Mouse (Mus musculus): Measurements from ENCODE around the gene Kmt5b. TPM values are rescaled to one million over a fixed set of nuclear protein-coding genes. Genes with fewer than 3 reads are reported as not detected.

The Kmt5b gene
- polyA plus RNA-seq, 1 experiment from 2014 or later = 12.5 TPM

GRCm38 (mm10) chr19:3846676-3847604 lies 79.7 kb downstream of the Kmt5b start:
- WGBS (ENCODE audit: insufficient replicate concordance) = 73% methylated on average over 10 of the region's 10 CpGs
- Histone ChIP-seq H3K4me1 (peaks cover 19% of the 10 kb centered on the region), H3K4me2 (no peak overlapping the region), H3K36me3 (no peaks in the 10 kb centered on the region), H3K9me3 (replicated peaks) (no peaks in the 10 kb centered on the region), H3K4me3 (no peak overlapping the region), H3K9ac (no peak overlapping the region), H3K27me3 (replicated peaks) (no peaks in the 10 kb centered on the region), H3K27ac (no peak overlapping the region)
- no peak for ATAC-seq

GRCm38 (mm10) chr19:3847711-3848110 lies 80.5 kb downstream of the Kmt5b start:
- WGBS (ENCODE audit: insufficient replicate concordance) = 79% methylated on average over 5 of the region's 5 CpGs
- Histone ChIP-seq H3K36me3 (no peaks in the 10 kb centered on the region), H3K9ac (no peak overlapping the region), H3K27ac (no peak overlapping the region), H3K9me3 (replicated peaks) (no peaks in the 10 kb centered on the region), H3K27me3 (replicated peaks) (no peaks in the 10 kb centered on the region), H3K4me2 (no peak overlapping the region), H3K4me3 (no peak overlapping the region), H3K4me1 (peaks cover 25% of the 10 kb centered on the region)
- no peak for ATAC-seq

- Histone ChIP-seq H3K36me3 (no peaks in the 10 kb centered on the region), H3K9ac (no peak overlapping the region), H3K9me3 (replicated peaks) (no peaks in the 10 kb centered on the region), H3K27me3 (replicated peaks) (no peaks in the 10 kb centered on the region), H3K4me2 (no peak overlapping the region), H3K27ac (no peak overlapping the region), H3K4me3 (no peak overlapping the region), H3K4me1 (peaks cover 31% of the 10 kb centered on the region)
- ATAC-seq = no peak
- 74% methylated on average over 7 of the region's 7 CpGs for WGBS (ENCODE audit: insufficient replicate concordance)
Measured at GRCm38 (mm10) chr19:3848207-3848808, 81.1 kb downstream of the Kmt5b start.

- Histone ChIP-seq H3K4me3 (no peak overlapping the region), H3K27ac (no peak overlapping the region), H3K9ac (no peak overlapping the region), H3K36me3 (no peaks in the 10 kb centered on the region), H3K9me3 (replicated peaks) (no peaks in the 10 kb centered on the region), H3K4me1 (peaks cover 40% of the 10 kb centered on the region), H3K27me3 (replicated peaks) (no peaks in the 10 kb centered on the region), H3K4me2 (no peak overlapping the region)
- ATAC-seq = no peak
- 73% methylated on average over 2 of the region's 2 CpGs for WGBS (ENCODE audit: insufficient replicate concordance)
Measured at GRCm38 (mm10) chr19:3849251-3849650, 82.0 kb downstream of the Kmt5b start.

GRCm38 (mm10) chr19:3850076-3850475 lies 82.9 kb downstream of the Kmt5b start:
- Histone ChIP-seq H3K36me3 (no peaks in the 10 kb centered on the region), H3K9me3 (replicated peaks) (no peaks in the 10 kb centered on the region), H3K27ac (peak overlapping the region; percentile 75), H3K4me3 (no peak overlapping the region), H3K4me2 (no peak overlapping the region), H3K4me1 (peaks cover 45% of the 10 kb centered on the region), H3K27me3 (replicated peaks) (no peaks in the 10 kb centered on the region), H3K9ac (no peak overlapping the region)
- WGBS (ENCODE audit: insufficient replicate concordance) = 11% methylated on average over 5 of the region's 5 CpGs
- no peak for ATAC-seq

GRCm38 (mm10) chr19:3850847-3851469 lies 83.7 kb downstream of the Kmt5b start:
- H3K9me3 ChIP-seq (replicated peaks) = no peaks in the 10 kb centered on the region
- no peaks in the 10 kb centered on the region for H3K27me3 ChIP-seq (replicated peaks)
- H3K27ac ChIP-seq = peak overlapping the region; percentile 75
- H3K4me3 ChIP-seq = peak overlapping the region; percentile 73
- H3K36me3 ChIP-seq = no peaks in the 10 kb centered on the region
- H3K4me2 ChIP-seq = peak overlapping the region; percentile 93
- peak overlapping the region; percentile 67 for H3K9ac ChIP-seq
- peaks cover 53% of the 10 kb centered on the region for H3K4me1 ChIP-seq
- ATAC-seq = peak; percentile 6; the same call in 1 of the 2 replicates
- 8% methylated on average over 19 of the region's 19 CpGs for WGBS (ENCODE audit: insufficient replicate concordance)

GRCm38 (mm10) chr19:3851502-3851962 lies 84.3 kb downstream of the Kmt5b start, which contains the start of gene Chka:
TSS of gene Chka (plus strand) at chr19:3851773.
- Histone ChIP-seq H3K4me2 (peak within 1 kb of the TSS; percentile 93), H3K9me3 (replicated peaks) (no peaks in the 10 kb centered on the region), H3K27me3 (replicated peaks) (no peaks in the 10 kb centered on the region), H3K27ac (peak within 1 kb of the TSS; percentile 95), H3K9ac (peak within 1 kb of the TSS; percentile 85), H3K4me1 (peaks cover 55% of the 10 kb centered on the region), H3K4me3 (peak within 1 kb of the TSS; percentile 73), H3K36me3 (no peaks in the 10 kb centered on the region)
- peak; percentile 96 for ATAC-seq
- under 1% methylated on average over 50 of the region's 54 CpGs for WGBS (ENCODE audit: insufficient replicate concordance)

- Histone ChIP-seq H3K9ac (peak overlapping the region; percentile 85), H3K27me3 (replicated peaks) (no peaks in the 10 kb centered on the region), H3K36me3 (no peaks in the 10 kb centered on the region), H3K9me3 (replicated peaks) (no peaks in the 10 kb centered on the region), H3K4me1 (peaks cover 56% of the 10 kb centered on the region), H3K27ac (peak overlapping the region; percentile 95), H3K4me3 (peak overlapping the region; percentile 73), H3K4me2 (peak overlapping the region; percentile 93)
- WGBS (ENCODE audit: insufficient replicate concordance) = under 1% methylated on average over 64 of the region's 74 CpGs
- peak; percentile 3; the same call in 1 of the 2 replicates for ATAC-seq
Measured at GRCm38 (mm10) chr19:3851979-3852681, 84.9 kb downstream of the Kmt5b start.

GRCm38 (mm10) chr19:3853121-3853520 lies 85.9 kb downstream of the Kmt5b start:
- Histone ChIP-seq H3K4me3 (peak overlapping the region; percentile 73), H3K4me2 (peak overlapping the region; percentile 93), H3K9ac (no peak overlapping the region), H3K9me3 (replicated peaks) (no peaks in the 10 kb centered on the region), H3K4me1 (peaks cover 58% of the 10 kb centered on the region), H3K27me3 (replicated peaks) (no peaks in the 10 kb centered on the region), H3K27ac (no peak overlapping the region), H3K36me3 (no peaks in the 10 kb centered on the region)
- ATAC-seq = no peak
- 75% methylated on average over 10 of the region's 10 CpGs for WGBS (ENCODE audit: insufficient replicate concordance)

GRCm38 (mm10) chr19:3853891-3854290 lies 86.7 kb downstream of the Kmt5b start:
- no peaks in the 10 kb centered on the region for H3K27me3 ChIP-seq (replicated peaks)
- H3K36me3 ChIP-seq = no peaks in the 10 kb centered on the region
- H3K9me3 ChIP-seq (replicated peaks) = no peaks in the 10 kb centered on the region
- WGBS (ENCODE audit: insufficient replicate concordance) = 88% methylated on average over 1 of the region's 1 CpGs
- no peak overlapping the region for H3K9ac ChIP-seq
- peaks cover 58% of the 10 kb centered on the region for H3K4me1 ChIP-seq
- no peak overlapping the region for H3K4me3 ChIP-seq
- peak overlapping the region; percentile 93 for H3K4me2 ChIP-seq
- no peak overlapping the region for H3K27ac ChIP-seq
- ATAC-seq = no peak

GRCm38 (mm10) chr19:3855091-3855490 lies 87.9 kb downstream of the Kmt5b start:
- no peaks in the 10 kb centered on the region for H3K27me3 ChIP-seq (replicated peaks)
- H3K9ac ChIP-seq = no peak overlapping the region
- no peaks in the 10 kb centered on the region for H3K36me3 ChIP-seq
- WGBS (ENCODE audit: insufficient replicate concordance) = 64% methylated on average over 6 of the region's 6 CpGs
- no peak for ATAC-seq
- H3K4me3 ChIP-seq = no peak overlapping the region
- 0 out of 2 replicates have a peak overlapping the region, but pooled peaks have one; percentile 9 for H3K4me2 ChIP-seq
- H3K27ac ChIP-seq = no peak overlapping the region
- H3K9me3 ChIP-seq (replicated peaks) = no peaks in the 10 kb centered on the region
- peaks cover 51% of the 10 kb centered on the region for H3K4me1 ChIP-seq

Measured in liver, embryonic 12.5 days (tissue).